ENCODE assay signal across 10 mouse cellular contexts in the genomic region with DNA sequence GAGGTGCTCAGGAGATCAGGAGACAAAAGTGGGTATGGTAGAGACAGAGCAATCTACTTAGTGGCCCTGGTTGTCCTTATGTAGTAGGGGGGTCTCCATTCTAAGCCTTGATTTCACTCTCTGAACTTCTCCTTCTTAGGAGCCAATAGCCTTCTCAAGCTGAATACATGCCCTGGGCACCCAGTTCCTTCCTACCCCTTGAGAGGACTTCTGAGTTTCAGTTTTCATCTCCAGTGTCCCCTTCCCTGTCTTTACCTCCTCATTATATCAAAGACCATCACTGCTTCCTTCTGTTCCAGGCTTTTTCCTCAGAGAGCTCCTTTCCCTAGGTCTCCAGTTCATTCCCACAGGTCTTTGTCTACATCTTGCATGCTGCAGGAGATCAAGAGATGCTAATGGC. TPM values are rescaled to one million over a fixed set of nuclear protein-coding genes. Genes with fewer than 3 reads are reported as not detected.
DNase-seq lines count a peak whose midpoint lies in the region; ATAC-seq and TF ChIP-seq lines count a peak whose summit lies in the region.
"Had no signal": no experiment of that assay in that cellular context is flagged by ENCODE, and none has a peak within 500 bp of the region (broad histone marks: within the 10 kb centered on the region; RNA-seq: fewer than 3 reads in every experiment).

No protein-coding gene starts in this region.

- peaks cover 3% of the 10 kb centered on the region; the same call in 1 of the 2 replicates for H3K27me3 ChIP-seq in kidney, adult 2 months (replicated peaks; ENCODE audit: control insufficient read depth, insufficient read depth, low read length)
- H3K27me3 ChIP-seq in embryonic facial prominence, embryonic 13.5 days: peaks cover 20% of the 10 kb centered on the region
- peaks cover 21% of the 10 kb centered on the region for H3K27me3 ChIP-seq in intestine, embryonic 16.5 days (replicated peaks; ENCODE audit: control insufficient read depth, insufficient read depth, low read length)
- H3K27me3 ChIP-seq in myocyte (ENCODE audit: control insufficient read depth, insufficient read depth, insufficient read length): no peaks in the 10 kb centered on the region

- TF ChIP-seq POLR2A in kidney, adult 2 months (IDR thresholded peaks at IDR 0.05; ENCODE audit: low read depth, low read length): no peak
- no peak for TF ChIP-seq POLR2A in myocyte (IDR thresholded peaks at IDR 0.05; ENCODE audit: insufficient read length, low read depth)

- H3K4me3 ChIP-seq in kidney, adult 2 months (ENCODE audit: insufficient read depth, low read depth, low read length): peak overlapping the region; percentile 47; the same call in 1 of the 2 replicates
- H3K4me3 ChIP-seq in embryonic facial prominence, embryonic 13.5 days: peak overlapping the region; percentile 75
- peak overlapping the region; percentile 71 for H3K4me3 ChIP-seq in intestine, embryonic 16.5 days (ENCODE audit: low read length)
- H3K4me3 ChIP-seq in myocyte: peak overlapping the region; percentile 64
- H3K4me3 ChIP-seq in layer of hippocampus, adult 2 months: no peak overlapping the region

- H3ac ChIP-seq in myocyte (ENCODE audit: control insufficient read depth, insufficient read length): no peak overlapping the region

- peaks cover 5% of the 10 kb centered on the region; the same call in 1 of the 2 replicates for H3K4me1 ChIP-seq in kidney, adult 2 months (ENCODE audit: control insufficient read depth, insufficient read depth, low read length)
- H3K4me1 ChIP-seq in embryonic facial prominence, embryonic 13.5 days: peaks cover 48% of the 10 kb centered on the region
- H3K4me1 ChIP-seq in intestine, embryonic 16.5 days (ENCODE audit: control insufficient read depth, insufficient read depth, low read length): peaks cover 31% of the 10 kb centered on the region

- H3K27ac ChIP-seq in kidney, adult 2 months (ENCODE audit: insufficient read depth, low read depth, low read length): peak overlapping the region; percentile 29; the same call in 1 of the 2 replicates
- peak overlapping the region; percentile 99 for H3K27ac ChIP-seq in embryonic facial prominence, embryonic 13.5 days
- peak overlapping the region; percentile 94 for H3K27ac ChIP-seq in intestine, embryonic 16.5 days (ENCODE audit: low read length)
- H3K27ac ChIP-seq in layer of hippocampus, adult 2 months: no peak overlapping the region

- DNase-seq in kidney, adult 2 months: no peak
- DNase-seq in kidney, postnatal 4 days: no peak
- no peak for DNase-seq in right cerebral cortex, adult 2 months (ENCODE audit: low spot score in 2 of 2)
- DNase-seq in ovary, postnatal 14 days (ENCODE audit: low spot score): no peak
- DNase-seq in layer of hippocampus, adult 2 months (ENCODE audit: low spot score in 2 of 2): no peak
- DNase-seq: kidney, adult 11 months had no signal

- no peaks in the 10 kb centered on the region for H3K36me3 ChIP-seq in kidney, adult 2 months (ENCODE audit: control insufficient read depth, insufficient read depth, low read length)
- peaks cover 27% of the 10 kb centered on the region for H3K36me3 ChIP-seq in embryonic facial prominence, embryonic 13.5 days
- no peaks in the 10 kb centered on the region for H3K36me3 ChIP-seq in intestine, embryonic 16.5 days (ENCODE audit: control insufficient read depth, insufficient read depth, low read length)
- H3K36me3 ChIP-seq in myocyte (ENCODE audit: control insufficient read depth, insufficient read depth): no peaks in the 10 kb centered on the region
- H3K36me3 ChIP-seq: G1E had no signal

- H3K79me2 ChIP-seq in myocyte (ENCODE audit: control insufficient read depth, insufficient read depth): peaks cover 25% of the 10 kb centered on the region

- H3K9ac ChIP-seq in embryonic facial prominence, embryonic 13.5 days: peak overlapping the region; percentile 95
- H3K9ac ChIP-seq in intestine, embryonic 16.5 days (ENCODE audit: low read depth, low read length): peak overlapping the region; percentile 85

- no peaks in the 10 kb centered on the region for H3K9me3 ChIP-seq in embryonic facial prominence, embryonic 13.5 days
- H3K9me3 ChIP-seq in intestine, embryonic 16.5 days (ENCODE audit: control insufficient read depth, low read length): no peaks in the 10 kb centered on the region

- TF ChIP-seq CTCF in kidney, adult 2 months (conservative IDR thresholded peaks at IDR 0.05; ENCODE audit: insufficient read depth, insufficient read length, low read depth, low read length): no peak
- TF ChIP-seq CTCF in layer of hippocampus, adult 2 months (conservative IDR thresholded peaks at IDR 0.05): no peak

- ATAC-seq in embryonic facial prominence, embryonic 13.5 days (ENCODE audit: insufficient number of reproducible peaks, insufficient read depth, low FRiP score, low TSS enrichment, low read depth): no peak
- ATAC-seq in intestine, embryonic 16.5 days: no peak

- H3K4me2 ChIP-seq in embryonic facial prominence, embryonic 13.5 days: peak overlapping the region; percentile 82
- H3K4me2 ChIP-seq in intestine, embryonic 16.5 days (ENCODE audit: low read depth, low read length): peak overlapping the region; percentile 89
- H3K4me2 ChIP-seq in myocyte (ENCODE audit: low read depth): peak overlapping the region; percentile 46

TF ChIP-seq in myocyte, 11 proteins besides CTCF, POLR2A, EP300 and RAD21:
- no peak for TF ChIP-seq MAX (IDR thresholded peaks at IDR 0.05; ENCODE audit: low read depth)
- TF ChIP-seq POLR2AphosphoS2 (IDR thresholded peaks at IDR 0.05; ENCODE audit: insufficient read length, low read depth): no peak
- TF ChIP-seq TCF3 (IDR thresholded peaks at IDR 0.05; ENCODE audit: insufficient read length, low read depth): no peak
- no peak for TF ChIP-seq E2F4 (IDR thresholded peaks at IDR 0.05; ENCODE audit: insufficient read depth)
- no peak for TF ChIP-seq MYOG (IDR thresholded peaks at IDR 0.05; ENCODE audit: control insufficient read depth in 1 of 3, insufficient read depth in 1 of 3, insufficient read length in 2 of 3, low read depth in 2 of 3)
- TF ChIP-seq MYOD1 (IDR thresholded peaks at IDR 0.05; ENCODE audit: control insufficient read depth in 1 of 3, insufficient read length in 2 of 3, low read depth in 2 of 3): no peak
- TF ChIP-seq TCF12 (IDR thresholded peaks at IDR 0.05; ENCODE audit: insufficient read depth, poor library complexity, severe bottlenecking): no peak
- no peak for TF ChIP-seq REST (IDR thresholded peaks at IDR 0.05; ENCODE audit: insufficient read depth, insufficient read length)
- TF ChIP-seq SRF (IDR thresholded peaks at IDR 0.05; ENCODE audit: control insufficient read depth, insufficient read length, low read depth): no peak
- TF ChIP-seq USF1 (IDR thresholded peaks at IDR 0.05; ENCODE audit: low read depth): no peak
- no peak for TF ChIP-seq CEBPB (IDR thresholded peaks at IDR 0.05; ENCODE audit: insufficient read depth, poor library complexity, severe bottlenecking)

RNA-seq across cellular contexts. Expression of gene Scarf2, which starts 0.6 kb away (rescaled TPM):
- polyA plus RNA-seq in kidney, adult 2 months (2012; rRNA removed): 26.8 and 38.2 TPM in 2 replicates
- polyA plus RNA-seq in embryonic facial prominence, embryonic 13.5 days (2015; fragmentation: Nextera tagmentation; extraction: Ambion mirVana): 30.9 and 39.0 TPM in 2 replicates
- polyA plus RNA-seq in intestine, embryonic 16.5 days (2015; fragmentation: Nextera tagmentation; extraction: Ambion mirVana): 4.4 and 5.7 TPM in 2 replicates
- polyA plus RNA-seq in myocyte (2012; fragmentation: generic; extraction: Trizol): 25.9 TPM
- 1 to 10 TPM; 2.5 to 2.7 TPM for total RNA-seq in layer of hippocampus, adult 2 months (2021)
- total RNA-seq: G1E had no signal
- polyA plus RNA-seq: G1E had no signal

RNA-seq across cellular contexts. Expression of gene B830017H08Rik, which starts 36.4 kb away (rescaled TPM):
- polyA plus RNA-seq in kidney, adult 2 months (2012; rRNA removed): 6.2 and 7.9 TPM in 2 replicates
- 0.36 and 0.45 TPM in 2 replicates for polyA plus RNA-seq in embryonic facial prominence, embryonic 13.5 days (2015; fragmentation: Nextera tagmentation; extraction: Ambion mirVana)
- polyA plus RNA-seq in intestine, embryonic 16.5 days (2015; fragmentation: Nextera tagmentation; extraction: Ambion mirVana): not detected in 2 replicates
- polyA plus RNA-seq in myocyte (2012; fragmentation: generic; extraction: Trizol): 0.02 TPM
- total RNA-seq in layer of hippocampus, adult 2 months (2021): 1 to 10 TPM; 3.2 to 4.5 TPM

RNA-seq across cellular contexts. Expression of gene Klhl22, which starts 37.1 kb away (rescaled TPM):
- polyA plus RNA-seq in kidney, adult 2 months (2012; rRNA removed): 50.9 and 69.4 TPM in 2 replicates
- 88.8 and 97.7 TPM in 2 replicates for polyA plus RNA-seq in embryonic facial prominence, embryonic 13.5 days (2015; fragmentation: Nextera tagmentation; extraction: Ambion mirVana)
- 56.5 and 59.2 TPM in 2 replicates for polyA plus RNA-seq in intestine, embryonic 16.5 days (2015; fragmentation: Nextera tagmentation; extraction: Ambion mirVana)
- 107 TPM for polyA plus RNA-seq in myocyte (2012; fragmentation: generic; extraction: Trizol)
- total RNA-seq in layer of hippocampus, adult 2 months (2021): 100 to 1,000 TPM; 101 TPM
- polyA plus RNA-seq: G1E had no signal

RNA-seq across cellular contexts. Expression of gene Car15, which starts 41.6 kb away (rescaled TPM):
- polyA plus RNA-seq in kidney, adult 2 months (2012; rRNA removed): 372 and 440 TPM in 2 replicates
- 2.2 and 3.0 TPM in 2 replicates for polyA plus RNA-seq in embryonic facial prominence, embryonic 13.5 days (2015; fragmentation: Nextera tagmentation; extraction: Ambion mirVana)
- 1.1 and 1.2 TPM in 2 replicates for polyA plus RNA-seq in intestine, embryonic 16.5 days (2015; fragmentation: Nextera tagmentation; extraction: Ambion mirVana)
- polyA plus RNA-seq in myocyte (2012; fragmentation: generic; extraction: Trizol): 1.2 TPM
- total RNA-seq in layer of hippocampus, adult 2 months (2021): 10 to 100 TPM; 13.1 to 16.8 TPM
